Mouse (Mus musculus) hindbrain, postnatal 0 days (tissue): Measurements from ENCODE around the gene Ror1. TPM values are rescaled to one million over a fixed set of nuclear protein-coding genes. Genes with fewer than 3 reads are reported as not detected.

Experiments used
- ATAC-seq: fragments of 200-750 bp; cut with Nextera tagmentation; 2 replicates; pipeline ENCODE4 v1.8.0; 2017; ENCODE audit warnings: mild to moderate bottlenecking, moderate TSS enrichment, moderate library complexity
- DNase-seq: peaks from one replicate; pipeline ENCODE4 v3.0.0-alpha.2; 2015; ENCODE audit warnings: low spot score
- H3K27ac ChIP-seq: fragments of 300-500 bp; sonication (generic); 2 replicates; pipeline ENCODE4 v1.5.1; 2014; ENCODE audit warnings: mild to moderate bottlenecking
- H3K27me3 ChIP-seq: fragments of 300-500 bp; sonication (generic); 2 replicates; pipeline ENCODE4 v1.6.1; 2014; ENCODE audit warnings: low read length, mixed read lengths; ENCODE audit not compliant: insufficient read depth
- H3K36me3 ChIP-seq: fragments of 300-500 bp; sonication (generic); 2 replicates; pipeline ENCODE4 v1.6.1; 2014; ENCODE audit warnings: low read length, mixed read lengths; ENCODE audit not compliant: insufficient read depth
- H3K4me1 ChIP-seq: fragments of 300-500 bp; sonication (generic); 2 replicates; pipeline ENCODE4 v1.6.1; 2014; ENCODE audit warnings: antibody characterized with exemption, low read length, mixed read lengths; ENCODE audit not compliant: insufficient read depth
- H3K4me2 ChIP-seq: fragments of 300-500 bp; sonication (generic); 2 replicates; pipeline ENCODE4 v1.6.1; 2014; ENCODE audit warnings: low read depth, mild to moderate bottlenecking, low read length, moderate library complexity, mixed read lengths
- H3K4me3 ChIP-seq: fragments of 300-500 bp; sonication (generic); 2 replicates; pipeline ENCODE4 v1.5.1; 2014; ENCODE audit warnings: low read length
- H3K9ac ChIP-seq: fragments of 300-500 bp; sonication (generic); replicated peaks from 2 replicates; pipeline ENCODE4 v1.6.1; 2014; ENCODE audit warnings: mild to moderate bottlenecking, low read length, moderate library complexity, mixed read lengths
- H3K9me3 ChIP-seq: fragments of 300-500 bp; sonication (generic); 2 replicates; pipeline ENCODE4 v1.6.1; 2016; ENCODE audit warnings: low read length, mixed read lengths
- CTCF ChIP-seq: IDR thresholded peaks from 2 replicates; pipeline ENCODE4 v1.5.1; 2016; ENCODE audit warnings: antibody characterized with exemption, control low read depth, low read depth
- WGBS: fragments of 180-500 bp; shearing (Covaris S2); extraction: QIAGEN DNeasy Blood & Tissue Kit; methylation state at CpG from one replicate; pipeline ENCODE4 v1.1.7; 2014; 5-methylcytosine and 5-hydroxymethylcytosine counted together
- polyA plus RNA-seq: library from polyadenylated mRNA; unstranded; fragments of >200 nt; fragmentation: Nextera tagmentation; extraction: Ambion mirVana; gene quantifications from 2 replicates; pipeline ENCODE4 v1.2.1, GENCODE M21; 2015
- total RNA-seq: library from RNA; depleted of rRNA; stranded (reverse); fragments of >200 nt; gene quantifications from 2 replicates; pipeline ENCODE4 v1.2.3, GENCODE M21; 2014

The Ror1 gene
- total and polyA plus RNA-seq, 2 experiments from 2014 or later: 2.0 to 5.8 TPM

- H3K27me3 ChIP-seq: no peaks in the 10 kb centered on the region
- H3K4me2 ChIP-seq: no peak overlapping the region
- H3K9me3 ChIP-seq: no peaks in the 10 kb centered on the region
- no peaks in the 10 kb centered on the region for H3K4me1 ChIP-seq
- DNase-seq (no peak), ATAC-seq (no peak)
- TF ChIP-seq CTCF: no peak
- no peak overlapping the region for H3K4me3 ChIP-seq
- 82% methylated on average over 4 of the region's 4 CpGs for WGBS
- no peak overlapping the region for H3K9ac ChIP-seq
- no peak overlapping the region for H3K27ac ChIP-seq
- H3K36me3 ChIP-seq: no peaks in the 10 kb centered on the region
Observed at GRCm38 (mm10) chr4:100056446-100056845, 39.1 kb upstream of the Ror1 start.

GRCm38 (mm10) chr4:100057381-100057780, 38.2 kb upstream of the Ror1 start:
- Histone ChIP-seq H3K4me1 (no peaks in the 10 kb centered on the region), H3K9ac (no peak overlapping the region), H3K4me3 (no peak overlapping the region), H3K9me3 (no peaks in the 10 kb centered on the region), H3K36me3 (no peaks in the 10 kb centered on the region), H3K27me3 (no peaks in the 10 kb centered on the region), H3K4me2 (no peak overlapping the region), H3K27ac (no peak overlapping the region)
- WGBS: 85% methylated on average over 13 of the region's 13 CpGs
- ATAC-seq: no peak
- DNase-seq: no peak
- no peak for TF ChIP-seq CTCF

- Histone ChIP-seq H3K36me3 (no peaks in the 10 kb centered on the region), H3K4me2 (no peak overlapping the region), H3K4me1 (no peaks in the 10 kb centered on the region), H3K9me3 (no peaks in the 10 kb centered on the region), H3K9ac (no peak overlapping the region), H3K4me3 (no peak overlapping the region), H3K27me3 (no peaks in the 10 kb centered on the region), H3K27ac (no peak overlapping the region)
- WGBS: 98% methylated on average over 5 of the region's 5 CpGs
- no peak for TF ChIP-seq CTCF
- ATAC-seq (no peak), DNase-seq (no peak)
Observed at GRCm38 (mm10) chr4:100058631-100059030, 37.0 kb upstream of the Ror1 start.

- H3K4me3 ChIP-seq: no peak overlapping the region
- no peak overlapping the region for H3K9ac ChIP-seq
- H3K36me3 ChIP-seq: no peaks in the 10 kb centered on the region
- 58% methylated on average over 3 of the region's 3 CpGs for WGBS
- TF ChIP-seq CTCF: no peak
- no peak overlapping the region for H3K4me2 ChIP-seq
- H3K9me3 ChIP-seq: no peaks in the 10 kb centered on the region
- DNase-seq: no peak
- no peak overlapping the region for H3K27ac ChIP-seq
- no peaks in the 10 kb centered on the region for H3K4me1 ChIP-seq
- no peak for ATAC-seq
- H3K27me3 ChIP-seq: no peaks in the 10 kb centered on the region
Observed at GRCm38 (mm10) chr4:100059811-100060210, 35.8 kb upstream of the Ror1 start.

- Histone ChIP-seq H3K27ac (no peak overlapping the region), H3K4me1 (no peaks in the 10 kb centered on the region), H3K9ac (no peak overlapping the region), H3K36me3 (no peaks in the 10 kb centered on the region), H3K9me3 (no peaks in the 10 kb centered on the region), H3K27me3 (no peaks in the 10 kb centered on the region), H3K4me3 (no peak overlapping the region), H3K4me2 (no peak overlapping the region)
- no peak for DNase-seq
- no peak for ATAC-seq
- TF ChIP-seq CTCF: no peak
- 67% methylated on average over 19 of the region's 19 CpGs for WGBS
Observed at GRCm38 (mm10) chr4:100061396-100062066, 34.1 kb upstream of the Ror1 start.

GRCm38 (mm10) chr4:100065686-100066085, 29.9 kb upstream of the Ror1 start:
- no peaks in the 10 kb centered on the region for H3K36me3 ChIP-seq
- no peak overlapping the region for H3K9ac ChIP-seq
- no peak overlapping the region for H3K27ac ChIP-seq
- ATAC-seq: no peak
- H3K4me3 ChIP-seq: no peak overlapping the region
- 85% methylated on average over 2 of the region's 2 CpGs for whole genome bisulfite sequencing
- no peak for DNase-seq
- H3K27me3 ChIP-seq: no peaks in the 10 kb centered on the region
- TF ChIP-seq CTCF: no peak
- no peak overlapping the region for H3K4me2 ChIP-seq
- no peaks in the 10 kb centered on the region for H3K4me1 ChIP-seq
- H3K9me3 ChIP-seq: no peaks in the 10 kb centered on the region

- 78% methylated on average over 6 of the region's 6 CpGs for WGBS
- H3K27me3 ChIP-seq: no peaks in the 10 kb centered on the region
- no peak overlapping the region for H3K4me2 ChIP-seq
- H3K9me3 ChIP-seq: no peaks in the 10 kb centered on the region
- no peak for TF ChIP-seq CTCF
- no peaks in the 10 kb centered on the region for H3K4me1 ChIP-seq
- H3K27ac ChIP-seq: no peak overlapping the region
- H3K36me3 ChIP-seq: no peaks in the 10 kb centered on the region
- ATAC-seq (no peak), DNase-seq (no peak)
- H3K4me3 ChIP-seq: no peak overlapping the region
- no peak overlapping the region for H3K9ac ChIP-seq
Observed at GRCm38 (mm10) chr4:100070101-100070500, 25.5 kb upstream of the Ror1 start.
